Mouse (Mus musculus) liver, adult (tissue): ENCODE data around the gene Fga.

Experiments
- GATA4 ChIP-seq: IDR thresholded peaks from 2 replicates; pipeline ENCODE4 v1.6.1; 2014; ENCODE audit warnings: mild to moderate bottlenecking, low read length; ENCODE audit not compliant: insufficient replicate concordance

The Fga gene

GRCm38 (mm10) chr3:83053758-83054157 is 27.9 kb downstream of the Fga start:
- no peak for TF ChIP-seq GATA4

DNA sequence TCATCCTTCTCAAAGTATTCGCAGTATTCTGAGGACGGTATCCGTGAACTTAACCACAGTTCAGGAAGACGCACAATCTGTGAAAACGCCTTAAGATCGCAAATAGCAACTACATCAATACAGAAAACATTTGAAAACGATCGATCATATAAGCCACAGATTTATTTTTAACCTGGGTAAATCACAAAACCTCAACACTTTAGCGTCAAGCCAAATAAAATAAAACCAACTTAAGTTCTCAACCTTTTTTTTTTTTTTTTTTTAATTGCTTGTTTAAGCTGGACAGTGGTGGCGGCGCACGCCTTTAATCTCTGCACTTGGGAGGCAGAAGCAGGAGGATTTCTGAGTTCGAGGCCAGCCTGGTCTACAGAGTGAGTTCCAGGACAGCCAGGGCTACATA is 28.9 kb downstream of the Fga start:
- no peak for TF ChIP-seq GATA4

DNA sequence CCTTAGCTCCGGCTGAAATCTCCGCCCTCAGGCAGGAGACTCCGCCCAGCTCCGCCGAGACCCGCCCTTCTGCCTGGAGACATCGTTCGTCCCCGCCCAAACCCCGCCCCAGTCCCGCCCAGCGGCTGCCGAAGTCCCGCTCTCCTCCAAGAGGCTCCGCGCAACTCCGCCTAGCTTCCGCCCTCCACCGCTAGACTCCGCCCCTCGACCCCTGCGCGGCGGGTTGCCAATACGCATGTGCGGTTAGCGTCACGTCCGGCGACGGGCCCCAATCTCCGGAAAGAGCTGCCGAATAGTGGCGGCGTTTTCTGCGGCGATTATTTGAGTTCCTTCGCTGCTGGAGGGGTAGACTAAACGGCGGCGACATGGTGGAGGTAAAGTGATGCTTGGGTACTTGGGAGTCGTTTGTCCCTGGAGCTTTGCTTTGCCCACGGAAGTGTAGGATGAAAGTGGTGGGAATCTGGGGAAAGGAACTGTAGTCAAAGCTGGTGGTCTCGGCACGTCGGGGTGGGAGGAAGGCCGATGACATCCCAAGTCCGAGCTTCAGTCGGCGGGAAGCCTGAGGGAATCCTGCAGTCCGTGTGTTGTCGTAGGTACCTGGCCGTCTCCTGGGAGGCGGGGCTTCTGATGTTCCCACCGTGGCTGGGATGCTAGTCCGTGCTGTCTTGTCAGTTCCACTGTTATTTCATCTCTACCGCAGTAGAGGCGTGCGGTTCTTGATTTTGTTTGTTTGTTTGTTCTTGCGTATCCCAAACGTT is 29.6 kb downstream of the Fga start, which contains the start of gene Plrg1:
Gene Plrg1, plus strand, starts transcription at position 242 of the 758 bp plus-strand sequence.
- TF ChIP-seq GATA4, result no peak; the same call in 1 of the 2 replicates

DNA sequence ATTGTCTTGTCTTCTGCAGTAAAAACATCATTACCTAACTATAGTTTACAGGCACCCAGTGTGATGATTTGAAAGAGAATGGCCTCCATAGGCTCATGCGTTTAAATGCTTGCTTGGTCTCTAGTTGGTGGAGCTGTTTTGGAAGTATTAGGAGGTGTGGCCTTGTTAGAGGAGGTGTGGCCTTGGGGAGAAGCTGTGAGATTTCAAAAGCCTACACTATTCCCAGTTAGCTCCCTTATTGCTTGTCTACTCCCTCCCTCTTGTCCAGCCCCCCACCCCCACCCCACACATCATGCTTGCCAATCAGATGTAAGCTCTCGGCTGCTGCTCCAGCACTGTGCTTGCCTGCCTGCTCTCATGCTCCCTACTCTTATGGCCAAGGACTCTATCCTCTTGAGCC is 31.2 kb downstream of the Fga start:
- TF ChIP-seq GATA4, result no peak

DNA sequence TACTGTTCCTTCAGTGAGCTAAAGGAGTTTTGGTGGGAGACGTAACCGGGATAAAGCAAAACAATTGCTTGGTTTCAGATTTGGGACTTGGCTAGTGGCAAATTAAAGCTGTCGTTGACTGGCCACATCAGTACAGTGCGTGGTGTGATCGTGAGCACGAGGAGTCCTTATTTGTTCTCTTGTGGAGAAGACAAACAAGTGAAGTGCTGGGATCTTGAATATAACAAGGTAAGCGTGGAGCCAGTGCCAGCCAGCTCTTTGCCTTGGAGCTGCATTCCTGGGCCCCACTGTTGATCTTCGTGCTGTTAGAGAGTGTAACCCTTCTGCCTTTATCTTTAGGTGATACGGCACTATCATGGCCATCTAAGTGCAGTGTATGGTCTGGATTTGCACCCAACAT is 42.0 kb downstream of the Fga start:
- TF ChIP-seq GATA4, result no peak

- no peak for TF ChIP-seq GATA4
These were observed 43.0 kb downstream of the Fga start for GRCm38 (mm10) chr3:83068869-83069268.

DNA sequence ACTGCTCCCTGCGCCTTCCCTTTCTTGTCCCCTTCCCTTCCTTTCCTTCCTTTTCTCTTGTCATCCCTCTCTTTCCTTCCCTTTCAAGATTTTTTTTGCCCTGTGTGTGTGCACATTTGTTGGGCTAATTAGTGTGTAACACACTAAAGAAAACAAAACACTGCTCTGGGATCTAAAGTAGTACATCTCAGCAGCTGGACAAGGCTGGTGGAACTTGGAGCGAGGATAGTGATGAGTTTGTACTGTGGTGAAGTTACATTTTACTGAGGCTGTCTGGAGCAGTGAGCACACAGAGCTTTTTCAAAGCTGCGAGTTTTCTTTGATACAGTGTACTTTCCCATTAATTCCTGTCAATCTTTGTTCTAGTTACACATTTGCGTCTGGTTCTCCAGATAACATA is 44.4 kb downstream of the Fga start:
- TF ChIP-seq GATA4, result no peak

DNA sequence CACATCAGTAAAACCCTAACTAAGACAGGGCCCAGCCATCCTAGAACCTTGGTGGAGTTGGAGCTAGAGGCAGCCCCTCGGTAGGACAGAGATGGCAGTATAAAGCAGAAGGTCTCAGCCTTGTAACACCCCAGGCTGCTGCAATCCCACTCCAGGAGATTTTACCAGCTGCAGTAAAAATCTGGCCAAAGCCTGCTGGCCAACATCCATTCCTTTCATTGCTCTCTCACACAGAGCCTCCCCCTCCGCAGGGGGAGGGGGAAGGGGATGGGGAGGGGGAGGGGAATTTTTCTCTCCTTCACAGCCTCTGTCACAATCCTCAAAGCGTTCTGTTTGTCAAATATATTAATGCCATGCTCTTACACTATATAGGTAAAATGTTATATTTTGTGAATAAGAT is 50.7 kb downstream of the Fga start:
- TF ChIP-seq GATA4, result no peak

DNA sequence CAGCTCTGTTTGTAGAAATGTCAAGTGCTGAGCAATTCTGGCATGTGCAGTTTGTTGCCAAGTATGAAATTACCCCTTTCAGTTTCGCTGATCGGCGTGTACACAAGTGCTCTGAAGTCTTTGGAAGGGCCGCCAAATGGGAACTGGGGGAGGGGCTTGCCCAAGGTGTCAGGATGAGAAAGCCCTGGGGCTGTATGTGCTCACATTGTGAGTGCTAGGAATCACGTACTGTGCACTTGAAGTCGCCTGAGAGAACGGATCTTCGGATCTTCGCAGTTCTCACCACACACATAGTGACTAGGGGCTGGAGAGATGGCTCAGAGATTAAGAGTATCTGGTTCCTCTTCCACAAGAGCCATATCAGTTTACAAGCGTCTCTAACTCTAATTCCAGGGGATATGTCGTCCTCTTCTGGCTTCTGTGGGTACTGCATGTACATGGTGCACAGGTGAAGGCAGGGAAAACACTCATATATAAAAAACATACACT is 54.7 kb downstream of the Fga start:
- peak; percentile 73; the same call in 1 of the 2 replicates for TF ChIP-seq GATA4
